Mouse (Mus musculus): Measurements from ENCODE around the gene Pou3f4. TPM values are rescaled to one million over a fixed set of nuclear protein-coding genes. Genes with fewer than 3 reads are reported as not detected.

The Pou3f4 gene
- polyA plus RNA-seq, 1 experiment from 2014 or later = 18.7 TPM

GRCm38 (mm10) chrX:110814592-110815548 is 790 bp downstream of the Pou3f4 start:
- no peaks in the 10 kb centered on the region for H3K36me3 ChIP-seq (ENCODE audit: control insufficient read depth, insufficient read depth, low read length)
- H3K9me3 ChIP-seq (replicated peaks; ENCODE audit: control insufficient read depth, low read length, poor library complexity, severe bottlenecking) = no peaks in the 10 kb centered on the region
- H3K27ac ChIP-seq (ENCODE audit: low read length) = peak overlapping the region; percentile 91
- peak overlapping the region; percentile 40 for H3K4me2 ChIP-seq (ENCODE audit: low read length)
- peak; percentile 52 for ATAC-seq
- H3K9ac ChIP-seq (ENCODE audit: low read depth, low read length) = peak overlapping the region; percentile 74
- H3K4me3 ChIP-seq (ENCODE audit: low read depth, low read length) = peak overlapping the region; percentile 50
- H3K4me1 ChIP-seq (ENCODE audit: control insufficient read depth, insufficient read depth, low read length) = no peaks in the 10 kb centered on the region
- WGBS = 22% methylated on average over 52 of the region's 52 CpGs
- H3K27me3 ChIP-seq (ENCODE audit: control insufficient read depth, insufficient read depth, low read depth, low read length) = no peaks in the 10 kb centered on the region

- peak overlapping the region; percentile 74 for H3K9ac ChIP-seq (ENCODE audit: low read depth, low read length)
- H3K27me3 ChIP-seq (ENCODE audit: control insufficient read depth, insufficient read depth, low read depth, low read length) = no peaks in the 10 kb centered on the region
- no peaks in the 10 kb centered on the region for H3K9me3 ChIP-seq (replicated peaks; ENCODE audit: control insufficient read depth, low read length, poor library complexity, severe bottlenecking)
- no peak for ATAC-seq
- H3K36me3 ChIP-seq (ENCODE audit: control insufficient read depth, insufficient read depth, low read length) = no peaks in the 10 kb centered on the region
- H3K4me3 ChIP-seq (ENCODE audit: low read depth, low read length) = peak overlapping the region; percentile 50
- H3K4me1 ChIP-seq (ENCODE audit: control insufficient read depth, insufficient read depth, low read length) = no peaks in the 10 kb centered on the region
- WGBS = 29% methylated on average over 18 of the region's 18 CpGs
- peak overlapping the region; percentile 91 for H3K27ac ChIP-seq (ENCODE audit: low read length)
- H3K4me2 ChIP-seq (ENCODE audit: low read length) = peak overlapping the region; percentile 40
Observed at GRCm38 (mm10) chrX:110815549-110815930, 1.5 kb downstream of the Pou3f4 start.

GRCm38 (mm10) chrX:110816609-110817008 is 2.5 kb downstream of the Pou3f4 start:
- peak overlapping the region; percentile 50 for H3K4me3 ChIP-seq (ENCODE audit: low read depth, low read length)
- ATAC-seq = no peak
- H3K9me3 ChIP-seq (replicated peaks; ENCODE audit: control insufficient read depth, low read length, poor library complexity, severe bottlenecking) = no peaks in the 10 kb centered on the region
- H3K4me2 ChIP-seq (ENCODE audit: low read length) = peak overlapping the region; percentile 40
- H3K27me3 ChIP-seq (ENCODE audit: control insufficient read depth, insufficient read depth, low read depth, low read length) = no peaks in the 10 kb centered on the region
- peak overlapping the region; percentile 74 for H3K9ac ChIP-seq (ENCODE audit: low read depth, low read length)
- 18% methylated on average over 16 of the region's 16 CpGs for WGBS
- H3K4me1 ChIP-seq (ENCODE audit: control insufficient read depth, insufficient read depth, low read length) = no peaks in the 10 kb centered on the region
- no peaks in the 10 kb centered on the region for H3K36me3 ChIP-seq (ENCODE audit: control insufficient read depth, insufficient read depth, low read length)
- H3K27ac ChIP-seq (ENCODE audit: low read length) = peak overlapping the region; percentile 91

- ATAC-seq = no peak
- Histone ChIP-seq H3K27ac (ENCODE audit: low read length) (peak overlapping the region; percentile 91), H3K9me3 (replicated peaks; ENCODE audit: control insufficient read depth, low read length, poor library complexity, severe bottlenecking) (no peaks in the 10 kb centered on the region), H3K36me3 (ENCODE audit: control insufficient read depth, insufficient read depth, low read length) (no peaks in the 10 kb centered on the region), H3K27me3 (ENCODE audit: control insufficient read depth, insufficient read depth, low read depth, low read length) (no peaks in the 10 kb centered on the region), H3K4me3 (ENCODE audit: low read depth, low read length) (peak overlapping the region; percentile 50), H3K9ac (ENCODE audit: low read depth, low read length) (peak overlapping the region; percentile 74), H3K4me1 (ENCODE audit: control insufficient read depth, insufficient read depth, low read length) (no peaks in the 10 kb centered on the region), H3K4me2 (ENCODE audit: low read length) (peak overlapping the region; percentile 40)
- WGBS = 20% methylated on average over 10 of the region's 10 CpGs
Observed at GRCm38 (mm10) chrX:110817211-110817610, 3.1 kb downstream of the Pou3f4 start.

- H3K36me3 ChIP-seq (ENCODE audit: control insufficient read depth, insufficient read depth, low read length) = no peaks in the 10 kb centered on the region
- H3K27me3 ChIP-seq (ENCODE audit: control insufficient read depth, insufficient read depth, low read depth, low read length) = no peaks in the 10 kb centered on the region
- no peak overlapping the region for H3K9ac ChIP-seq (ENCODE audit: low read depth, low read length)
- H3K4me1 ChIP-seq (ENCODE audit: control insufficient read depth, insufficient read depth, low read length) = no peaks in the 10 kb centered on the region
- no peak for ATAC-seq
- H3K9me3 ChIP-seq (replicated peaks; ENCODE audit: control insufficient read depth, low read length, poor library complexity, severe bottlenecking) = no peaks in the 10 kb centered on the region
- no peak overlapping the region for H3K4me3 ChIP-seq (ENCODE audit: low read depth, low read length)
- H3K27ac ChIP-seq (ENCODE audit: low read length) = no peak overlapping the region
- 47% methylated on average over 2 of the region's 2 CpGs for WGBS
- no peak overlapping the region for H3K4me2 ChIP-seq (ENCODE audit: low read length)
Observed at GRCm38 (mm10) chrX:110837450-110837849, 23.4 kb downstream of the Pou3f4 start.

GRCm38 (mm10) chrX:110851300-110851699 is 37.2 kb downstream of the Pou3f4 start:
- WGBS = 41% methylated on average over 2 of the region's 2 CpGs
- ATAC-seq = no peak

More at GRCm38 (mm10) chrX:110851300-110851699, 37.2 kb downstream of the Pou3f4 start:
- Histone ChIP-seq H3K27me3 (ENCODE audit: control insufficient read depth, insufficient read depth, low read depth, low read length) (no peaks in the 10 kb centered on the region), H3K9ac (ENCODE audit: low read depth, low read length) (no peak overlapping the region), H3K9me3 (replicated peaks; ENCODE audit: control insufficient read depth, low read length, poor library complexity, severe bottlenecking) (no peaks in the 10 kb centered on the region), H3K27ac (ENCODE audit: low read length) (no peak overlapping the region), H3K36me3 (ENCODE audit: control insufficient read depth, insufficient read depth, low read length) (no peaks in the 10 kb centered on the region), H3K4me1 (ENCODE audit: control insufficient read depth, insufficient read depth, low read length) (no peaks in the 10 kb centered on the region), H3K4me3 (ENCODE audit: low read depth, low read length) (no peak overlapping the region), H3K4me2 (ENCODE audit: low read length) (no peak overlapping the region)

Data from midbrain, embryonic 16.5 days (tissue).